Mouse (Mus musculus): ENCODE results near the gene Pde4dip.

The Pde4dip gene

GRCm38 (mm10) chr3:97888168-97888901 is at the start of gene Pde4dip:
Gene Pde4dip (minus strand): TSS chr3:97888707.
- peak; percentile 56 to 75 for DNase-seq (ENCODE audit: low spot score in 2 of 2)

DNA sequence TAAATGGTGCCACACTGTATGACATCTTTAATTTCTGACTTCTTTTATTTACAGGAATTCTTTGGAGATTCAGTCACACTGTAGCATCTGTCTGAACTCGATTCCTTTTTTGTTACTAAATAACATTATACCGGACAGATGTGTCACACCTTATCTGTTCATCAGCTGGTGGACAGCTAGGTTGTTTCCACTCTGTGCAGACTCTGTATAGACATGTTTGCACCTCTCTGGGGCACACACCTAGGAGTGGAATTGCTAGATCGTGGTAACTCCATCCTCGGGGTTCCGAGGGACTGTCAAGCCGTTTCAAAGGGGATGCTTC is 49.4 kb upstream of the Pde4dip start:
- no peak for DNase-seq (ENCODE audit: low spot score in 2 of 2)

- DNase-seq (ENCODE audit: low spot score in 2 of 2): no peak
Observed at GRCm38 (mm10) chr3:97937068-97937944, 48.8 kb upstream of the Pde4dip start.

DNA sequence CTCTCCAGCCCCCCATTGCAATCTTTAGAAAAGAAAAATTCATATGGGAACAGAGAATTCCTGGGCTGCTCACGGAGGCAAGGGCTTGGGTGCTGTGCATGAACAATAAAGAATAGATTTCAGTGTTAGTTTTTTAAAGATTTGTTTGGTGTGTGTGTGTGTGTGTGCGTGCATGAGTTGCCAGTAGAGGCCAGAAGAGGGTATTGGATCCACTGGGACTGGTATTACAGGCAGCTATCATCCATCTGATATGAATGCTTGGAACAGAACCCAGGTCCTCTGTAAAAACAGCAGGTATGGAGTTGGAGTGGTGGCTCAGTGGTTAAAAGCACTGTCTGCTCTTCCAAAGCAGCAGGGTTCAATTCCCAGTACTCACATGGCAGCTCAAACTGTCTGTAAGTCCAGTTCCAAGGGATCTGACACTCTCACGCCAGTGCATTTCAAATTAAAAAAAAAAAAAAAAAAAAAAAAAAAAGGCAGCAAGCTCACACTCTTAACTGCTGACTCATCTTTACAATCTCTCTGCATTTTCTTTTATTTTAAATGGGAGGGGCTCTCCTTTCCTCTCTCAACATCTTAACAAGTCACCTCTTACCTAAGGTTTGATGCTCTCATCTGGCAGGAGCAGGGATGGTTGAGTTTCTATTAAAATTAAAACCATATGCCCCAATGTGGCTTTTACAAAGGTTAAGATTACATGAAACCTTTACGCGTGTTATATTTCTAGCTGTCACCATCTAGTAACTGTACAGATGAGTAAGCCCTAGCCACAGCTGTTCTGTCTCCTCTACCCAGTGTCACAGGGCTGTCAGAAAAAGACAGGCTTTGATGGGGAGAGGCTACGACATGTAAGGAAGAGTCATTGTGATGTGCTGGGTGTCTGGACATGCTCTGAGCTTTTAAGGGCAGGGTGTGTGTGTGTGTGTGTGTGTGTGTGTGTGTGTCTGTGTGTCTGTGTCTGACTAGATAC is 46.1 kb upstream of the Pde4dip start:
- no peak for DNase-seq (ENCODE audit: low spot score in 2 of 2)

DNA sequence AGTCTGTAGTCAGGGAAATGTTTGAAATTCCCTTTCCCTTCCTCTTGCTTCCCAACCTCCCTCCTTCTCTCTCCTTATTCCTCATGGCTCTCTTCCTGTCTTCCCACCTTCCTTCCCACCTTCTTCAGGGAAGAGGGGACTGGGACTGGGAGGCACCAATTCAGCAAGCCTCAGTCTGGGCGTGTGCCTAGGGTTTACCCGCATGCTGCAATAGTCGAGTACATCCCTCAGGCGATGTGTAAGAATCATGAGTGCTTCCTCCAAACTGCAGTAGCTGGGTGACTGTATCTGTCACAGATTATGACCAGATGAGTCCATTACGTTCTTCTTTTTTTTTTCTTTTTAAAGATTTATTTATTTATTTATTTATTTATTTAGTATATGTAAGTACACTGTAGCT is 45.3 kb upstream of the Pde4dip start:
- no peak for DNase-seq (ENCODE audit: low spot score in 2 of 2)

DNA sequence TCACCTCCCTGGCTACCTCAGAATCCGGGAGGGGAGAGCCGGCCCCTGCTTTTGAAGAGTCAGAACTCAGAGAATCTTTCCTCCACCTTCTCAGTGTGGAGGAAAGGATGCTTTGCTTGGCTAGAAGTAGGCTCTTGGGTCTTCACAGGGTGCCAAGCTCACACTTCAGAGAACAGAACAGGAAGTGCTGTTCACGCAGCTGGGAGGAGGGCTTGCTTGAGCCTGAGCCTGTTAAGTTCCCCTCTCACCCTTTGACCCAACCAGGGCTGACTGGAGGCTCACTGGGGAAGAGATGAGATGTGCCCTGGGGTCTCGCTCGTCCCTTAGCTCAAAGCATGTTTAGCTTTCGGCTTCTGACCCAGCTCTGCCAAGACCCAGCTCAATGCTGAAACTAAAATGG is 44.7 kb upstream of the Pde4dip start:
- DNase-seq (ENCODE audit: low spot score in 2 of 2): no peak

DNA sequence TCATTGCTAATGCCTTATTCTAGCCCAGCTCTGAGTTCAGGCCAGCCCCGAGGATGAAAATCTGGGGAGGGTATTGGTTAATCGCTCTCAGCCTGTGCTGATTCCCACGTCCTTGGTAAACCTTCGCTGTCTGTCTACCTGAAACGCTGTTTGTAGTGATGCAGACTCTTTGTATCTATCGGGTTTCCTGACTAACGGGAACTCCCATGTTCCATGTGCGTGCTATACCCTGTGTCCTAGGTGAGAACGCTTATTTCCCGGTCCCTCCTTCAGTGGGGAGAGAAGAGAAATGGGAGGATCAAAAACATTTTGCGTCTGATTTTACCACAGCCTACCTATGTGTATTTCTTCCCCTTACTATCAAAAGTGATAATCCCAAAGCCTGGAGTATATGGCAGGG is 44.3 kb upstream of the Pde4dip start:
- no peak for DNase-seq (ENCODE audit: low spot score in 2 of 2)

DNA sequence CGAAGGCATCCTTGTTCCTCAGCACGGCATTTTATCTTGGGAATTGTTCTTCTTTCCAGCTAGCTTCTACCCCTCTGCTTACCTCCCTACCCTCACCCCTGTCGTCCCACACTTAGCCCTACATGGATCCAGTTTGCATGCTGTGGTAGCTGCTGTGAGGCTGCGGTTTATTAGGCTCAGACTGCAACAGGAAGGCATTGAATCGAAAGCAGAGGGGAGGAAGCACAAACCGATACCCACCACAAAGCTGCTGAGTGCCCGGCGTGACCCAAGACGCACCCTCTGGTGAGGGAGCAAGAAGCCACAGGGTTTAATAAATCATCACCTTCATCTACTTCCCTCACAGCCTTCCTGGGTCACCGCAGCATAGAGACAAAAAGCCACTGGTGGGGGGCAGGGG is 43.6 kb upstream of the Pde4dip start:
- no peak for DNase-seq (ENCODE audit: low spot score in 2 of 2)

- peak in 1 of 2 experiments; percentile 45 for DNase-seq (ENCODE audit: low spot score in 2 of 2)
Observed at GRCm38 (mm10) chr3:97931310-97931885, 42.9 kb upstream of the Pde4dip start.

DNA sequence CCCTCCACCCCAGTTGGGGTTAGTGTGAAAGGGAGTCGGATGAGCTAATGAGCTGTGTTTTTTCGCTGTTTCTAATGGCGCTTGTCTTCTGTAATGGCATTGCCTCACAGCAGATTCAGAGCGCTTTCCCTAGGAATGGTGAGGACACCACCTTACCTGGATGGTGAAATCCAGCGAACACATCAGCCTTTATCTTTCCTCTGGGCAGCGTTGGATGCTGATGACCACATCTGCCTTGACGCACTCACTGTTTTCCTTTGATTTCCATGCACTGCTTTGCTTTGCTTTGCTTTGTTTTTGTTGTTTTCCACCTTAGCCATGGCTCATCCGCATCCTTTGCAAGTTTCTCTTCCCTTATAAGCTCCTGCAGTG is 42.3 kb upstream of the Pde4dip start:
- DNase-seq (ENCODE audit: low spot score in 2 of 2): no peak

DNA sequence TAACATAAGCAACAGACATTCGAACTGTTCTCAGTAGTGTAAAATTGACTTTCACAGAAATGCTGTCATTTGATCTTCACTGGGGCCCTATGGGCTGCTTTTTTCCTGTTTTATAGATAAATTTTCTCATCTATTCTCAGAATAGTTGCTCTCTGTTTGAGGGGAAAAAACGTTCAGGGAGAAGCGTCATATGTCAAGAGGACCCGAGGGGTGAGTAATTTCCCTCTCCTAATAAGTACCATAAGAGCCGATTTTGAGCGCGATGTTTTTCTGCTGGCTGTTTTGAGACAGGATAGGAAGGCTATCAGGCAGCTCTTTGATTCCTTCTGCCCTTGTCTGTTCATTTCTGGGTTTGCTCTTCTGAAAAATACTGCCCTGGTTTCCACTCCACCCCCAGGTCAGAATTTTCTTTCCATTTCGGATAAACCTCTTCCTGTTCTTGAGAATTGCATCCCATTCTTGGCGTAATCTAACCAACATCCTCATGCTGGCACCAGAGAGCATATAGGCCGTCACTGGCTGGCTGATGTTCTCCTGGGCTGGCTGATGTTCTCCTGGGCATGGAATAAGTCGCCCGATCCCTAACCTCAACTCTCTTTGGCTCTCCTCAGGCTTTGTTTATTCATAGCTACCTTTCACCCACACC is 41.8 kb upstream of the Pde4dip start:
- DNase-seq (ENCODE audit: low spot score in 2 of 2): no peak

DNA sequence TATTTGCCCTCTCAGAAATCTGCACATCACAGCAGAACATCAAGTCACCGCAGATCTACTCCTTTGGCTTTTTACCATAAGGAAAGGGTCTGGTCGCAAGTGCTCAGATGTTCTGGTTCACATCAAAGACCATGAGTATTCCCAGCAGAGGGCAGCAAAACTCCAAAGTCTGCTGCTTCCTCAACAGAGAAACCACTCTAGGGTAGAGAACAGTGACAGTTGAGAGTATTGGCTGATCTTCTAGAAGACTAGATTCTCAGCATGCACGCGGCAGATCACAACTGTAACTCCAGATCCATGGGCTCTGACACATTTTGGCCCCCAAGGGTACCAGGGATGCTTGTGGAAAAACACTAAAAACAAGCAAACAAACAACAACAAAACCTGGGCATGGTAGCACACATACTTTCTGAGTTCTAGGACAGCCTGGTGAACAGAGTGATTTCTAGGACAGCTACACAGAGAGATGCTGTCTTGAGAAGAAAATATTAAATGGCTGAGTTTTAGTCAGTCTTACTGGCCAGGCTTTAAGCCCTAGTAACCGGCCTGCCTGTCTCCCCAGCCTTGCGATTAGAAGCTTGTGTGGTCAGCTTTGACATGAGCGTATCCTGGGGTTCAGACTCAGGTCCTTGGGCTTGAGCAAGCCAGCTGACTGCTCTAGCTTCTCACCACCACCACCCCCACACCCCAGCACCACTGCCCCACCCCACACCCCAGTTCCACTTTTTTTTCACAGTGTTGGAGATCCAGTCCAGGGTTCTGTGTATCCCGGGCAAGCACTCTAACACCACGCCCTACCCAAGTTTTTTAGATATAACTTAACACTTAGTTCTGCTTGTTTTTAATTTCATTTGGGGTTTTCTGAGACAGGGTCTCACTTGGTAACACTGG is 40.7 kb upstream of the Pde4dip start:
- peak; percentile 48 to 62 for DNase-seq (ENCODE audit: low spot score in 2 of 2)

DNA sequence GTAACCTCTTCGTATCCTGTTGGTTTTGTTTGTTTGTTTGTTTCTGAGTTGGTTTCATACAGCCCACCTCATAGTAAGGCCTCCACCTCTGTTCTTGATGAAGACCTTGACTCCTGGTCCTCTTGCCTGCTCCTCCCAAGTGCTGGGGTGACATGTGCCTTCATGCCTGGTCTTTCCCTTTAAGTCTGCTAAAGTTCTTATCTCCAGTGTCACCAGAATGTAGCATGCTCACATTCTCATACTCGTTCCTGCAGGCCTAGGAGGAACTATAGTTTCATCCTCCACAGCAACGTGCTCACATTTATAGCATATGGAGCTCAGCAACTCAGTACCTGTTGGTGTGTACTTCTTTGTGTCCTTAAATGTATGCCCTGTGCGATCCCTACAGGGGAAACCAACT is 38.8 kb upstream of the Pde4dip start:
- DNase-seq (ENCODE audit: low spot score in 2 of 2): no peak

- DNase-seq (ENCODE audit: low spot score in 2 of 2): peak in 1 of 2 experiments; percentile 49
Observed at GRCm38 (mm10) chr3:97925246-97925645, 36.7 kb upstream of the Pde4dip start.

- DNase-seq (ENCODE audit: low spot score in 2 of 2): no peak
Observed at GRCm38 (mm10) chr3:97918885-97919550, 30.5 kb upstream of the Pde4dip start.

DNA sequence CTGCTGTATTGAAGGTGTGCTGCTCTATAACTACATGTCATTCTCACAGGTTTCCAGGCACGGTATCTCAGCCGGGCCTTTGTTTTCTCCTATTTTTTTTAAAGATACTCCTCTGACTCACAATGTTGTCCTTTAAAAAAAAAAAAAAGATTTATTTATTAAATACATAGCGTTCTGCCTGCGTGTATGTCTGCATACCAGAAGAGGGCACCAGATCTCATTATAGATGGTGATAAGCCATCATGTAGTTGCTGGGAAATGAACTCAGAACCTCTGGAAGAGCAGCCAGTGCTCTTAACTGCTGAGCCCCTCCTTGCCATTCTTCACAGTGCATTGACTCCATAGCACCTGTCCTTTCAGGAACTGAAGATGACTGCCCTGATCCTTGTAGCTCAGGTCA is 26.6 kb upstream of the Pde4dip start:
- DNase-seq (ENCODE audit: low spot score in 2 of 2): no peak

DNA sequence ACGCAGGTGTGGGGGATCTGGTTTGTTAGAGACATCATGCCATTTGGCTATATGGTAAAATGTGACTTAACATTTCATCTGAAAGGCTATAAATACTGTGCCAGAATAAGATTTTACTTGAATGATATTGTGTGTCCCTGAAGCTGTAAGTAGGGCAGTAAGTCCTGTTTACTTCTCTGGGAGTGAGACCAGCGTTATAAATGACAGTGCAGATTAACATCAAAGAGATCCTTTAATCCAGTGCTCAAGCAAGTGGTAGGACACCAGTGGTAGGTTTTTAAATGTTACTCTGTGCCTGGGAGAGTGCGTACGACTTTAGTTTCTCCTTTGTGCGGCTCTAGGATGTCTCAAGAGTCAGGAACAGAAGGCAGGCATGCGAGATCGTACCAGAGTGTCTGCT is 22.6 kb upstream of the Pde4dip start:
- no peak for DNase-seq (ENCODE audit: low spot score in 2 of 2)

- no peak for DNase-seq (ENCODE audit: low spot score in 2 of 2)
Observed at GRCm38 (mm10) chr3:97909737-97910136, 21.2 kb upstream of the Pde4dip start.

DNA sequence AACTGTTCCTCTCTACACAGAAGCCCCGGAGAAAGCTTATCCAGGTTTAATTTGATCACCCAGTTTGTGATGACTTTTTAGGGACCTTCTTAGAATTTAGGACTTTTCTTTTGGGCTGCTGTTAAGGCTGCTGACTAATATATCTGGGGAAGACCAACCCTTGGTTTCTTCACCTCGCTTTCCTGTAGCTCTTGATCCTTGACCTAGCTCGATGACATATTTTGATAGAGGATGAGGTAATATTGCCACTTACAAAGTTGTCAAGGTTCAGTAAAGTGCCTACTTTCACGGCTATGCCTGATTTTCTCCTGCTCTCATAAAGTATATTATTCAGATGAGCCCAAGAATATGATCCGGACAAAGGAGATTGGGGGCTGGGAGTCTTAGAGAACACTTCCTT is 13.1 kb upstream of the Pde4dip start:
- DNase-seq (ENCODE audit: low spot score in 2 of 2): no peak

Measured in right cerebral cortex, postnatal 36 days (tissue).